Mouse (Mus musculus): ENCODE measurements around the gene Hspa5.

DNA sequence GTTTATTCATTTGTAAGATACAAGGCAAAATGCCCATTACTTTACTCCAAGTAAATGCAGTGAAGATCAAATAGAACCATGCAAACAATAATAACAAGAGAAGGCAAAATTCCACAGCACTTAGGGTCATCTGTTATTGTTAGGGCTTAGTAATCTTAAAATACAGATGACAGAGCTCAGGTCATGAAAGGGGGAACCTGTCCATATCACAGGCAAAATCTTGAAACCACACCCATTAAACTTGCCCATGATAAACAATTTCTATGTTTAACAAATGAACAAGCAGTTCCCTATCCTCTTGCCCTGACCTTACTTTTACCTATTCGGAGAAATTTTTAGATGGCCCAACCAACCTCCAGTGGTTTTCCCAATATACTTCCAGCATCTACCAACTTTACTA lies 37.8 kb downstream of the Hspa5 start:
- TF ChIP-seq CTCF (IDR thresholded peaks at IDR 0.05; ENCODE audit: control insufficient read depth, insufficient read depth, insufficient read length): no peak
- no peak for TF ChIP-seq USF1 (IDR thresholded peaks at IDR 0.05; ENCODE audit: low read depth)
- TF ChIP-seq CEBPB (IDR thresholded peaks at IDR 0.05; ENCODE audit: low read depth): no peak
- no peak for TF ChIP-seq MYOD1 (IDR thresholded peaks at IDR 0.05; ENCODE audit: control insufficient read depth, insufficient read length, low read depth)
- no peak for TF ChIP-seq MAX (IDR thresholded peaks at IDR 0.05)
- TF ChIP-seq FOSL1 (IDR thresholded peaks at IDR 0.05; ENCODE audit: insufficient read depth, low read length, poor library complexity, severe bottlenecking): no peak
